Mouse (Mus musculus) cerebellum, postnatal 25 days (tissue): ENCODE results near the gene Snx12.
A peak's percentile ranks its signal among the peaks of the same experiment; 100 is the strongest.
"Not testable (repeated sequence)": the region's sequence is repeated elsewhere in the genome, so short reads cannot be mapped to it uniquely, and the experiment has no call there.

Source experiments
- DNase-seq, 2 experiments: peaks; one replicate each; pipeline ENCODE4 v3.0.0; 2021; ENCODE audit warnings: mixed read lengths in 2 of 2

Snx12 gene

GRCm38 (mm10) chrX:101131992-101132791 lies 90.2 kb downstream of the Snx12 start:
- DNase-seq, result peak; percentile 17 to 31

GRCm38 (mm10) chrX:101131001-101131400 lies 91.4 kb downstream of the Snx12 start:
- DNase-seq, result peak; percentile 69 to 82

- no peak for DNase-seq
Measured at GRCm38 (mm10) chrX:101128559-101128958, 93.8 kb downstream of the Snx12 start.

- no peak for DNase-seq
Measured at GRCm38 (mm10) chrX:101126977-101127376, 95.4 kb downstream of the Snx12 start.

GRCm38 (mm10) chrX:101126474-101126955 lies 95.8 kb downstream of the Snx12 start:
- DNase-seq, result no peak

- DNase-seq, result no peak
Measured at GRCm38 (mm10) chrX:101120546-101120945, 101.8 kb downstream of the Snx12 start.

- peak in 1 of 2 experiments; percentile 11 for DNase-seq
Measured at GRCm38 (mm10) chrX:101085920-101086319, 136.4 kb downstream of the Snx12 start, which contains the start of gene Slc7a3. Gene Slc7a3 (minus strand): TSS chrX:101086020.

- DNase-seq, result not testable (repeated sequence)
Measured at GRCm38 (mm10) chrX:101085211-101085610, 137.2 kb downstream of the Snx12 start.

- DNase-seq, result no peak
Measured at GRCm38 (mm10) chrX:101084192-101084591, 138.2 kb downstream of the Snx12 start.

- DNase-seq, result no peak
Measured at GRCm38 (mm10) chrX:101065245-101065644, 157.1 kb downstream of the Snx12 start.

GRCm38 (mm10) chrX:101063503-101063902 lies 158.9 kb downstream of the Snx12 start:
- peak; percentile 7 to 49 for DNase-seq

GRCm38 (mm10) chrX:101059541-101059940 lies 162.8 kb downstream of the Snx12 start, which contains the start of gene Tex11:
Gene Tex11 (minus strand): TSS chrX:101059667.
- no peak for DNase-seq
